Mouse (Mus musculus) ovary, postnatal 10 days (tissue): ENCODE measurements around the gene Ascl5.

Source experiments
- DNase-seq: peaks from one replicate; pipeline ENCODE4 v3.0.0; 2022; ENCODE audit warnings: low spot score

The Ascl5 gene

DNA sequence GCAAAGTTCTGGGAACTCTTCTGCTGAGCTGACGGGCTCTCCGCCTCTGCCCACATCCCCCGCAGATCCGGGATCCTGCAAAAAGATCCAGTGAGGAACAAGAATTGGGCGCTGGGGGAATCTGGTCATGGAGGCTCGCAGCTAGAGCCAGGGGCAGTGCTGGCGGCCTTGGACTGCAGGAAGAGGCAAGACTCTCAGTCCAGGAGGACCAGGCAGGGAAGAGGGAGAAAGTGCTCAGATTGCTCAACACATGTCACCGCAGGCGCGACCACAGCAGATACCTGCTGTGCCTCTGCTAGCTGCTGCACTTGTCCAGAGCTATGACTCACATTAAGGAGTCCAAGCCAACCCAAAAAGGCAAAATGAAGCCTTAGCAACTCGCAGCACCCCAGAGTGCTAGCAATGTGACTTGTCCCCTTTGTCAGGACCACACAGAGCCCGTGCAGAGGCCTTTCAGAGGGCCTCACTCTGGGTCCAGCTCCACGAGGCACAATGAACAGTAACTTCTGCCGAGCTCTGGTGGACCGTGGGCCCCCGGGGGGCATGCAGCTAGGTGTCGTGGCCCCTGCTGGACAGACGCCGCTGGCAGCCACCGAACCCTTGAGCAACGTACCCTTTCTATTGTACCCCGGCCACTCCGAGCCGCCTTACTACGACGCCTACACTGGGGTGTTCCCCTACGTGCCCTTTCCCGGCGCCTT lies at the start of gene Ascl5:
Gene Ascl5 (plus strand): TSS at position 493 of the 701 bp plus-strand sequence.
- no peak for DNase-seq

DNA sequence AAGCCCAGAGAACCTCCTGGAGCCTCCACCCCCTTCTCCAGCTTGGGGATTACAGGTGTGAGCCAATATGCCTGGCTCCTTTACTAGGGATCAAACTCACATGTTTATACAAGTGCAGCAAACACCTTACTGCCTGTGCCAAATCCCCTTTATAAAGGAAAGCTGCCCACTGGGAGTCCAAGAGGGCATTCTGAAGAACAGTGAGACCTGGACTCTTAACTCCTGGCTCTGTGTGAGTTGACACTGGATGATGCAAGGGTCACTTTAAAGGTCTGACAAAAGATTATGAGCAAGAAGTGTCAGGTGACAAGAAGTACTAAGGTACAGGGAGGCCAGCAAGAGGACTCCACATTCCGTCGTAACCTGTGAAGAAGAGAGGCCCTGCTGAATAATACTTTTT lies 49.2 kb upstream of the Ascl5 start:
- DNase-seq, result no peak

DNA sequence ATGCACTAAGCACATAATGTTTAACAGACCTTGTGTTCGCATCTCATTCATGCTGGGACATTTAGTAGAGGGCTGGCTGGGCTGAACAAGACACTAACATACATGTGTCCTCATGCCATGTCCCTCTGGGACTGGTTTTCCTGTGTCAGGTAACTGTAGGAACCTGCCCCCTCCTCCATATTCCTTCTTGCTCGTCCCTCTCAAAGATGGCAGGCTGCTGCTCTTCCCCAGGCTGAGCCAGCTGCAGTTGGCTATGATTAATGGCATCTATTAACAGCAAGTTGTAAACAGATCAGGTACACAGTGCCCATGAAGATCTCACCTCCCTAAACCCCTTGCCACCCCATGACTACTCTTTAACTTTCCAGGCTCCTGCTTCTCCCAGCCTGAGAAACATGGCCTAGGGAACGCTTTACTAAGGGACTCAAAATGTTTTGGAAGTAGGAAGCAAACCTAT lies 44.3 kb upstream of the Ascl5 start, which contains the start of gene Igfn1:
Gene Igfn1 (minus strand): TSS at position 51 of the 457 bp plus-strand sequence.
- no peak for DNase-seq

DNA sequence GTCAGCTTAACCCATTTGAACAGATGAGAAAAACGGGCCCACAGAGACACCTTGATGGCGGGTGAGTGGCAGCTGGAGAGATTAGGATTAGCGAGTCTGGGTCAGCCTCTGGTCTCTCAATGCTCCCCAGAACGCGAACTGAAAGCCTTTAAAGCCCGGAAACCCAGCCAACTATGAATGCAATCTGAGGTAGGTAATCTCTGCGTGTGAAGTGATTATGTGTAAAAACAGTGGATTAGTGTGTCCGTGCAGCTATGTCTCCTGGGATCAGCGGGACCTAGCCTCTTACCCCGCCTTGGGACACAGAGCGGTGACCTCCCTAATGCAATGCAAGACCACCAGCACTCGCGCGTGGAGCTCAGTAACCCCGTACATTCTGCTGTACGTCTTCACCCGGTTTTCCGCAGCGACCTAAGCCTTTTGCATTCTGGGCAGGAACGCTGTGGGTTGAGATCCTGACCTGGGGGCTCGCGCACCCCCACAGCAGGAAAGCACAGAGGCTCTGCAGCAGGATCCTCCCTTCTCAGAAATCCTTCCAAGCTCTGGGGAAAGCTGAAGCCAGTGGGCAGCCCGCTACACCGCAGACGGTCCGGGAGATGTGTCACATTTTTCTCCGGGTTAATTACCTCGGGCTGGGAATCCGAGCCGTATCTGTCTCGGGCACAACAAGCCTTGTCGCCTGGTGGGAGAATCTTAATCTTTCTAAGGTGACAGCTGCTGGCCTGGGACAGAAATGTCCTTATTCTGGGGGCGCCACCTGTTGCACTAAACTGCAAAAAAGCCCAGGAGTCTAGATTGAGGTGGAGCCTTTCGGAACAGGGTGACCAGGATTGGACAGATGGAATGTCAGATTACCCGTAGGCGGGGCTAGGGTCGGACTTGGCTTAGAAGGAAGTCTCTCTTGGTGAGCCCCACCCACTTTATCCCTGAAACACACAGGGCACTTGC lies 43.1 kb upstream of the Ascl5 start, which contains the start of gene Tmem9:
Gene Tmem9 (plus strand): TSS at position 940 of the 948 bp plus-strand sequence.
- DNase-seq, result peak; percentile 35

DNA sequence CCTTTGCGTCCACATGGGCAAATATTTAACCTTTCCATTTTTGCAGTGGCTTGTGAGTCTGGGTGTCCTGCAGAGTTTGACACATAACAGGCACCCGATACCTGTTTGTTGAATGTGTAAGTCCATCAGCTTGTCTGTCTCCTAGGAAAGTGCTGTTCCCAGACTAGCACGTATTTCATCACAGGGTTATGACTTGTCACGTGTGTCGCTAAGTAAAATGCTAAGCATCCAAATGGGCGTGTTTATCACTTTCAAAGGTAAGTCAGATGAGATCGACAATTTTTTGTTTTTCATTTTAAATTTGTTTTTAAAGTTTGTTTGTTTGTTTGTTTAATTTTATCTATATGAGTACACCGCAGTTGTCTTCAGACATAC lies 42.5 kb upstream of the Ascl5 start:
- no peak for DNase-seq

DNA sequence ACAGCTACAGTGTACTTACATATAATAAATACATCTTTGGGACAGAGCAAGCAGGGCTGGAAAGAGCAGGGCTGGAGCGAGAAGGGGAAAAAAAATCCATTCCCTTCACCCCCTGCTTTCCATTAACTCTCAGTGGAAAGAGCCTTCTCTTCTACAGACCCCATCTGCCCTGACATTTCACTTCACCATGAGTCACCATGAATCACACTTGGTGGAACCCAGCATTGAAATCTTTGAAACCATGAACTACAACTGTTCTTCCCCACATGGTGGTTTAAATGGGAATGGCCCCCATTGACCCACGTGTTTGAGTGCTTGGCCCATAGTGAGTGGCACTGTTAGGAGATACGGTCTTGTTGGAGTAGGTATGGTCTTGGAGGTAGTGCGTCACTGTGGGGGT lies 40.4 kb upstream of the Ascl5 start:
- DNase-seq, result no peak

DNA sequence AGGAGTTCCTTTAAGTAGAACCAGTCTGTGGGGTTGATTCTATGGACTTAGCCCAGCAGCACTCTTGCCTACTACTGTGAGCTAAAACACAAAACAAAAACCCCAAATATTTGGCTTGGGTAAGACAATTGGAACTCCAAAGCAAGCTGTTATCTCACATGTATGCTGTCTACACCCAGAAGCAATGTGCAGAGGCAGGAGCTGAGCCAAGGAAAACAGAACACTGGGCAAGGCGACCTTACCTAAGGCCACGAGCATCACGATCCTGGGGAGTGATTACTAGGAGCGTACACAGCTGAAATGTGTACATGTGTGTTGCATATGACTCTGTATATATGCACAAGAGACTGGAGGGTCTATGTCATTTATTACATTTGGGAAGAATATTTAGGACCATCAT lies 37.1 kb upstream of the Ascl5 start:
- no peak for DNase-seq

DNA sequence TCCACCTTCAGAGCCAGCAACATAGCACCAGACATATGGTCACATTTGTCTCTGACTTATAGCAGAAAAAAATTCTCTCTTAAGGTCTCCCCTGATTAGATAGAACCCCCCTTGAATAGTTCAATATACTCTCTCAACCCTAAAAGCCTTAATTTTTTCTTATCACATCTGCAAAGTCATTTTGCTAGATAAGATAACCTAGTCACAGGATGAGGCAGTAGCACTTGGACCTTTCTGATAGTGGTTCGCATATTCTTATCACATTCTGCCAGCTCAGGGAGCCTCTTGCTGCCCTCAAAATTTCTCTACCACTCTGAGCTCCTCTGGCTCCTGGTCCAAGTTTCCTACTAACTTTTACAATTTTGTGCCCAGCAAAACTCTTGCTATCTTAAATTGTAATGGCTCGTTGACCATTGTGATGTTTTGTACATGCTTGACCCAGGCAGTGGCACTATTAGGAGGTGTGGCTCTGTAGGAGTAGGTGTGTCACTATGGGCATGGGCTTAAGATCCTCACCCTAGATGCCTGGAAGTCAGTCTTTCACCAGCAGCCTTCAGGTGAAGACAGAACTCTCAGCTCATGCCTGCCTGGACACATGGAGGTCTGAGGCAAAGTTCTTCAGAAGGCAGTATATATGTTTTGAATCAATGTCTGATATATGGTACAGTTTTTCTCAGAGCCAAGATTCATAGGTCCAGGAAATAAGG lies 35.7 kb upstream of the Ascl5 start:
- no peak for DNase-seq

DNA sequence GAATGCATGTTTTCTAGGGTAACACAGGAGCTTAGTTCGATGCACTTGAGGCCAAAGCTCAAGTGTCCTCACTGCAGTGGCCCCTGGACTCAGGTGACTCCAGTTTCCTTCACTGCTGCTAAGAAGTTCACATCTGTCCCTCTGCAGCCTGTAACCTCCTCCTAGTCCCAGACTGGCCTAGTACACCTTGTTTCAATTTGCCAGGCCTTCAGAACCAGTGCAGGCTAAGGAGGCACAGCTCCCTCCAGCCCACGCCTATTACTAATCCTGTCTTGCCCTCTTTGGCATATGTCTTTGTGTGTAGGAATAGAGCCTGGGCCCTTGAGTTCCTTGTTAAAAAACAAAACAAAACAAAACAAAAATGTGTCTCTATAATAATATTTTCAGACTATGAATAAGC lies 33.3 kb upstream of the Ascl5 start:
- DNase-seq, result no peak

DNA sequence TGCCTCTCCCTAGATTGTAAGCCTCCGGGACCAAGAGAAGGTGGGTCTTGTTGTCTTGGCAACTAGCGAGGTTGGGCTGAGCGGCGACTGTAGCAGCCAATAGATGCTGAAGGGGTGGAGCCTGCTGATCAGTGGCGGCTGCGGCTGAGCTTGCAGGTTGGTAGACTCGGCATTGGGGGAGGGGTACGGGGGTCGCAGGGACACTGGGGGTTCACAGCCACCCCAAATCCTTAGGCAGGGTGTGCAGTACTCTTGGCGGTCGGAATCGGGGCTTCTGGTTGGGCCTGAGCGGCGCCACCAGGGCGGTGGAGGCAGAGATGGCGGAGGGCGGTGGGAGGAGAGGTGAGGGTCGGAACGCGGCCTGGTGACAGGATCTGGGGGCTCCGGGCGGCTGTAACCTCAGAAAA lies 32.7 kb upstream of the Ascl5 start:
- peak; percentile 79 for DNase-seq

DNA sequence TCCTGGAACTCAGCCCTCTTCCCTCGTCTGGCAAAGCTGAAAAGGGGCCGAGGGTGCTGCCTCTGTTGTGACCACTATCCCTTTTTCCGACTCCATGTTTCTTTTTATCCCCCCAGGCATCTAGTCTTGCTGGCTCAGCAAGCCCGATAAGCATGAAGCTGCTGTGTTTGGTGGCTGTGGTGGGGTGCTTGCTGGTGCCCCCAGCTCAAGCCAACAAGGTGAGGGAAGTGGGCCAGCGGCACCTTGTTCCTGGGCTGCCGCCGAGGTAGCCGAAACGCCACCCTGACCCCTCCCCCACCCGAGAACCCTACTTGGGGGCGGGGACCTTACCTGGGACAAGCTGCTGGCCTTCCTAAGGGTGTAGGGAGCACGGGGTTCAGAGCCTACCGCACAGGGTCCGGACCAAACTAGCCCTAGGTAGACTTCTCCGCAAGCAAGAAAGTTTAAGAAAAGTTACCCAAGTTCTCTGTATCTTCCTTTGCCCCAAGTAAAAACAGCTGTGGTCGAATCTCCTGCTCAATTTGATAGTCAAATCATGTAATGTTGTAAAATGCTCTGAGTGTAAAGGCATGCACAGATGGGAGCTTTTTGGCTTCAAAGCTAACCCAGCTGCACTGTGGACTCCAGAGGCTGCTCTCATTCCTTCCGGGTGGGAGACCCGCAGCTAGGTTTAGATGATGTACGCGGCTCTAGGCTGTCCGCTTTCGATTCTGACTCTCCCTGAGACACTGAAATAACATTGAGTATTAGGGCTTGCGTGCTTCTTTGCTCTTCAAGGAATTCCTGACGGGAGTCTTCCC lies 32.0 kb upstream of the Ascl5 start:
- no peak for DNase-seq

DNA sequence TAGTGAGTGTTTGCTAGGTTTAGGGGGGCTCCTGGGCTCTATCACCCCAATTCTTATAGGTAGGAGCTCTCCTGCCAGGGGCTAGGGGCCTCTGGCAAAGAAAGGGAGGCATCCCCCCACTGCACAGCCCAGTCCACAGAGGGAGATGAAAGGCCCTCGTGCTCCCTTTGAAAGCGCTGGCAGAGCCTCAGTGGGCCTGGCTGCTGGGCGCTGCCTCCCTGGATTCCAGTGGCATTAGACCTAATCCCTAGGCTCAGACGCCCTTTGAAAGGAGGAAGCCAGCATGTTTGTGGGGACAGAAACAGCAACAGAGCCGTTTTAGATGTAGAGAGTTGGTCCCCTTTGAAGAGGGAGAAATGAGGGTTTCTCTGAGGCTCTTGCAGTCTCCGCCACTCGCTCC lies 20.4 kb upstream of the Ascl5 start:
- no peak for DNase-seq

DNA sequence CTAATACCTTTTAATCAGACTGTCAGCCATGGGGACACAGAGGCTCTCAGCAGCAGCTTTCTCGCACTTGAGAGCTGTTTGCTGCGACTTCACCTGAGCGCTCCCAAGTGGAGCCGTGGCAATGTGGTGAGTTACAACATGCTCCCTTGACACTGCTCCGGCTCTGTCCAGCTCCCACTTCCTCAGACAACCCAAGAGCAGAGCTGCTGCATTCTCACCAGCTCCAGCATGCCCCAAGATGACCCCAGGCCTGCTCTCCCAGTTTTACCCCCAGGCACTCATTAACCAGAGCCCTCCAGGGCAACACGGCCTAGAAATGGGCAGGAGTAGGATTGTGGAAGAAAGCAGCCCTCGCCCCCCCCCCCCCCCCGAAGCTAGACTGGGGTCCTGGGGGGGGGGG lies 18.9 kb upstream of the Ascl5 start:
- no peak for DNase-seq

DNA sequence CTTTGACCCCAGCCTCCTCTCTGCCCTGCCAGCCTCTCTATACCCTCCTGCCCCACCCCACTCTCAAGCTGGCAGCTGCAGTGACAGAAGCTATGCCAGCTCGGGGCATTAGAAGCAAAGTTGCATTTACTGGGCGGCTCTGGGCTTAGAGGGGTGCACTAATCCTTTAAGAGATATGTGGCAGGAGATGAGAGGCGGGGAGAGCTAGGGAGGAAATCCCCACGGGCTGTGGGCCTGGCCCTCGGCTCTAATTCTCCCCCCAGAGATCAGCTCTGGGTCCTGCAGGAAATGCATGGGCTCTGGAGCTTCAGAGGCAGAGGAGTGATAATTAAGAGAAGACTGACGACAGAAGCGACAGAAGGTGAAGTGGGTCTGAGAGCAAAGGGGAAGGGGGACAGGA lies 17.6 kb upstream of the Ascl5 start:
- DNase-seq, result no peak

DNA sequence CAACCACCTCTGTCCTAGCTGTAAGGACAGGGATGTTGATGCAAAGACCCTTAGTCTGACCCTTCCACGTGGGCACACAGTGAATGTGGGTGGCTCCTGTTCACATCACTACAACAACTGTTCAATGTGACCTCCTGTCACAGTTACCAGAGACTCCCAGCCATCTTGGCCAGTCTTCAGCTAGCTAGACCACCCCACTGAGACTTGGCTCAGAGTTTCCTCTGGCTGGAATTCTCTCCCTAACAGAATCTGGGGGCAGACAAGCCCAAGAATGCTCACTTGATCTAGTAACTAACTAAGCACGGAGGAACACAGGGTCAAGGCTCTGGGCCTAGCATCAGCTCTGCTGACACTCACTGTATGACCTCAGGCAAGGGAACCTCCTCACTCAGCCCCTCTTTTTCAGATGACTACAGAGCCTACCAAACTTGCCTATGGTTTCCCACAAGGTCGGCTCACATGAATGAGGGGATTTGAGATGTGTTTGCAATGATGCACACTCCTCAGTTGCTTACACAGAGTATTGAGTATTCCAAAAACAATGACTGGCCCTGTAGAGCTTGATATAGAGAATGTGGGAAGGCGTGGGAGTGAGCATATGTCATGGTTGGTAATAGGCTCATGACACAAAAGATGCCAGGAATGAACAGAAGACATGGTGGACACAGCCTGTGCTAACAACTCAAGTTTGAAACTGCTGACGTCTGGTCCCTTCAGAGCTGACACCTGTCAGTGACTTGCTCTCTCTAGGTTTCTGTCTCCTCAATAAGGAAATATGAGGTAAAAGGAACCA lies 11.7 kb upstream of the Ascl5 start:
- no peak for DNase-seq

DNA sequence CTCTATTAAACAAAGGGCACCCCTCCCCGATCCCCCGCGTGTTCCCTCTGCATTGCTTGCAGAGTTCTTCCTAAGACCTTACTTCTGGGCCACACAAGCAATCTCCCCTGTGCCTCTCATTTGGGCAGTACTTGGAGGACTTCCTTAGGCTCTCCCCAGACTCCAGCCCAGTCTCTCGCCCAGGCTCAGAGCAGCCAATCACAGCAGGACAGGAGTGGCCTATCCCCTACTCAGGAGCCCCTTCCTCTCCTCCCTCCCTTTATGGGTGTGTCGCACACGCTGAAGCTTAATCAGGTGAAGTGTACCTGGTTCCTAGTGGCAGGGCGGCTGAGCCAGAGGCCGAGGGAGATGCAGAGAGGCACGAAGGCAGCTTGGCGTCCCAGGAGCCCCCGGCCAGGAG lies 10.2 kb upstream of the Ascl5 start:
- no peak for DNase-seq

DNA sequence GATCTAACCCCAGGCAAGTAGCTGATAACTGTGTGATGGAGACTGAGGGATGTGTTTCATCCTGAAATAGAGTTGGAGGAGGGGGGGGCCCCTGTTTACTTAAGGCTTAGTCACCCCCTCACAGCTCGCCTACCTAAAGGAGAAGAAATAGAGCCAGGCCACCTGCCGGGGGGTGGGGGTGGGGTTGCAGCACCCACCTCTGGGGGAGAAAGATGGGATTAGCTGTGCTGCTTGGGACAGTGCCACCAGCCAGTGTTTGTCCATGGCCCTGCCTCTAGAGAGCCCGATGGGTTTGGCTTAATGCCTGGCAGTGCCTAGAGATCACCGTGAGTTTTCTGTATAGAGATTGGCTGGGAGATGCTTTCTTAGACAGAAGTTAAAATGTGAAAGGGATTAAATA lies 9.7 kb upstream of the Ascl5 start:
- no peak for DNase-seq

DNA sequence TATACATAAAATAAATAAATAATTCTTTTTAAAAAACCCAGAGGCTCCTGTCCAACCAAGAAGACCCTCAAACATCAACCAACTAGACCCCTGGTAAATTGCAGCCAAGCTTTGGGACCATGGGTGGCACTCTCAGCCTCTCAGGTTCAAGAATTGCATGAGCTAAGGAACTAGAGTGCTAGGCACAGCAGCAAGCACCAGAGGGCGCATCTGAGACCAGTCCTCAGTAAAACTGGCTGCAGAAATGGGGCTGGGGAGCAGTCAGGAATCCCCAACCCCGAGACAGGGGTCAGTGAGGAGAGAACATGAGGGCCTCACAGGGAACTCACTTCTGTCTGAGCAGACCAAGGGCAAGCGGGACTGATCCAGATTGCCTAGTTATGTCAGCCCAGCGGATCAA lies 4.8 kb upstream of the Ascl5 start:
- DNase-seq, result peak; percentile 18

DNA sequence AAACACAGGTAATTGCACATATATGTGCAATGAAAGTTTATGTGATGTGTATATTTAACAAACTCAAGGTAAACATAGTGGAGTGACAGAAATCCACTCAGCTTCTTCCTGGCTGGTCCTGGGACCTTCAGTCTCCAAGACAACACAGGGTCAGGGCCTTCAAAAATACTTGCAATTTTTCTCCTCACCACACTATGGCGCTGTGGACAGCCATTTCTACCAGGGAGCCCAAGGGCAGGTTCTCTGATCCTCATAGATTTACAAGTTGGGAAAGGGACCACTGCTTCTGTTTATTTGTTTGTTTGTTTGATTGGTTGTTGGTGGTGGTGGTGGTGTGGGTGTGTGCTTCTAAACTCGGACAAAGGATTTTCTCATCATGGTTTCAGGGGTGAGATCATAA lies 3.2 kb upstream of the Ascl5 start:
- no peak for DNase-seq

DNA sequence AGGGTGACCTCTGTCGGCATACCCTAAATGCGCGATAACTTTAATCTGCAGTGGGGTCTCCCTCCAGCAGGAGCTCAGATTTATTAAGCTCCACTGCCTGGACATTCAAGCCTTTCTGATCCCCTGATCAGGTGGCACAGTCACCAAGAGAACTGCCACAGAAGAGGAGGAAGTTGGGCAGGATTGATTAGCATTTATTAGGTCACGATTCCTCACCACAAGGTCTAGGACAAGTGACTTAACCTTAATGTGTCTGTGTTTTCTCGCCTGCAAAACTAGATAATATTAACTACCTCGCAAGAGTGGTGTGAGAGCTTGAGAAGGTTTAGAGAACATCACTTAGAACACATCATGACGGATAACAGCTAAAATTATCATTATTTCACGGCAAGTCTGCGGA lies 2.7 kb upstream of the Ascl5 start:
- no peak for DNase-seq

DNA sequence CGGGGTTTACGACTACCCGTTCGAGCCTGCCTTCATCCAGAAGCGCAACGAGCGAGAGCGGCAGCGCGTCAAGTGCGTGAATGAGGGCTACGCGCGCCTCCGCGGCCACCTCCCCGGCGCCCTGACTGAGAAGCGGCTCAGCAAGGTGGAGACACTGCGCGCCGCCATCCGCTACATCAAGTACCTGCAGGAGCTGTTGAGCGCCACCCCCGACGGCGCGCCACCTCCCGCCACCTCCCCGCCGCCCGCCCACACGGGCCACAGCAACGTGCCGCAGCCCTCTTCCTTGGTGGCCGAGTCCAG lies 360 bp downstream of the Ascl5 start:
- no peak for DNase-seq
